Mouse (Mus musculus): ENCODE measurements around the gene Hoxa5. TPM values are rescaled to one million over a fixed set of nuclear protein-coding genes. Genes with fewer than 3 reads are reported as not detected.

The Hoxa5 gene
- polyA plus RNA-seq, 1 experiment from 2014 or later, result not detected

DNA sequence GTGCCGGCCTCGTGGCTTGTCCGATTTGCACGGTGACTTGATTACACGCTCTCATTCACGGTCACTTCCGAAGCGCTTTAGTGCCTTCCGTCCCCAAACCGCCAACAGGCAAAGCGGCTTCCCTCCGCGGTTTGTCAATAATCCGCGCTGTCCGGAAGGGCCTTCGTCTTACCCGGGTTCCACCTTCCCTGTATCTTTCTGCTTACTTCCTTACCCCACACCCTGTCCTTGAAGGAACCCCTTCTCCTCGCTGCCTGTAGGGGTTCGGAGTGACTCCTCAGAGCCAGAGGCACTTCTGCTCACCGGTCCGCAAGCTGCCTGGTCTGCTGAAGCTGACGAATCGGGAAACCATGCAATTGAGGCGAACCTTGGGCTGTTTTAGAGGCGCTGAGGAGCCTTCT lies 42.0 kb upstream of the Hoxa5 start:
- Histone ChIP-seq H3K27ac (replicated peaks) (no peak overlapping the region), H3K4me3 (no peak overlapping the region), H3K4me1 (peaks cover 15% of the 10 kb centered on the region), H3K36me3 (replicated peaks) (no peaks in the 10 kb centered on the region), H3K9me3 (no peaks in the 10 kb centered on the region), H3K27me3 (replicated peaks; ENCODE audit: low read depth, poor library complexity, severe bottlenecking) (peaks cover 100% of the 10 kb centered on the region)
- under 1% methylated on average over 26 of the region's 26 CpGs for WGBS
- no peak for DNase-seq (ENCODE audit: low spot score)

DNA sequence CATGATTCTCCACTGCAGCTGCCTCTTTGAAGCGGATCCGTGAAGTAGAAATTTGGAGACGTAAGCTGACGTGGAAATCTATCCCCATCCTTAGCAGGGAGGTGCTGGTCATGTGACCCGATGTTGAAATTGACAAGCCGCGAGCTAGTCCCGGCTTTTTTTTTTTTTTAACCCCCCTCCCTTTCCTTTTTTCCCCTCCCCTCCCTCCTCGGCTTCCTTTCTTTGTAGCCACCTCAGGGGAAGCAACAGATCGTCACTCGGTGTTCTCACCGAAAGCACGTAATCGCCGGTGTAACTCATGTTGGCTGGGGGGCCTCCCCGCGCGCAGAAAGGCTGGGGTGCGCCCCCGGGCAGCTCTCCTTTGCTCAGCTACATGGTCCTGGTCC lies 41.4 kb upstream of the Hoxa5 start, which contains the start of gene Hoxa11:
TSS of gene Hoxa11 (minus strand) at position 54 of the 386 bp plus-strand sequence.
- Histone ChIP-seq H3K27me3 (replicated peaks; ENCODE audit: low read depth, poor library complexity, severe bottlenecking) (peaks cover 100% of the 10 kb centered on the region), H3K4me3 (no peak within 1 kb of the TSS), H3K27ac (replicated peaks) (no peak within 1 kb of the TSS), H3K36me3 (replicated peaks) (no peaks in the 10 kb centered on the region), H3K4me1 (peaks cover 15% of the 10 kb centered on the region), H3K9me3 (no peaks in the 10 kb centered on the region)
- under 1% methylated on average over 20 of the region's 20 CpGs for WGBS
- no peak for DNase-seq (ENCODE audit: low spot score)

- under 1% methylated on average over 71 of the region's 71 CpGs for WGBS
- H3K36me3 ChIP-seq (replicated peaks), result no peaks in the 10 kb centered on the region
- DNase-seq (ENCODE audit: low spot score), result no peak
- H3K4me1 ChIP-seq, result peaks cover 15% of the 10 kb centered on the region
- H3K27me3 ChIP-seq (replicated peaks; ENCODE audit: low read depth, poor library complexity, severe bottlenecking), result peaks cover 100% of the 10 kb centered on the region
- no peak overlapping the region for H3K4me3 ChIP-seq
- H3K9me3 ChIP-seq, result no peaks in the 10 kb centered on the region
- H3K27ac ChIP-seq (replicated peaks), result no peak overlapping the region
Observed at GRCm38 (mm10) chr6:52245040-52245756, 40.8 kb upstream of the Hoxa5 start.

GRCm38 (mm10) chr6:52244471-52245039 lies 40.2 kb upstream of the Hoxa5 start:
- no peaks in the 10 kb centered on the region for H3K9me3 ChIP-seq
- peaks cover 100% of the 10 kb centered on the region for H3K27me3 ChIP-seq (replicated peaks; ENCODE audit: low read depth, poor library complexity, severe bottlenecking)
- no peaks in the 10 kb centered on the region for H3K36me3 ChIP-seq (replicated peaks)
- H3K4me1 ChIP-seq, result peaks cover 15% of the 10 kb centered on the region
- H3K4me3 ChIP-seq, result no peak overlapping the region
- WGBS, result 1% methylated on average over 23 of the region's 23 CpGs
- no peak for DNase-seq (ENCODE audit: low spot score)
- no peak overlapping the region for H3K27ac ChIP-seq (replicated peaks)

DNA sequence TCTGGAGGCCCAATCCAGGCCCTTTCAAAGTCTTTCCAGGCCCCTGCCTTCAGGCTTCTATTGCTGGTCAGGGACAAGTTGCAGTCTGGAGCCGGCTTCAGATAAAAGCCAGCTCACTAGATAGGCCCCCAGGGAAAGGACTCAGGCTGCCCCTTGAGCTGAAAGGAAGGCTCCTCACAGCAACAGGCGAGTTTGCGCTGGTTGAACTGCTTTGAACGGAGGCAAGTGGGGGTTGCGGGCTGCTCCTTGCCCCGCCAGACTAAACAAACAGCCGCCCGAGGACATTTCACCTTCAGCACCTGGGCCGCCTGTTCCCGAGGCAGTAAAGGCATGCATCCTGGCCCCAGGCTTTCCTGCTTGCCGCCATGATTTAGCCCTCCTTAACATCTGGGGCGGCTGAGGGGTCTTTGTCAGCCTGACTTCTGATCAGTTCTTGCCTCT lies 39.3 kb upstream of the Hoxa5 start:
- Histone ChIP-seq H3K27me3 (replicated peaks; ENCODE audit: low read depth, poor library complexity, severe bottlenecking) (peaks cover 100% of the 10 kb centered on the region), H3K9me3 (no peaks in the 10 kb centered on the region), H3K36me3 (replicated peaks) (no peaks in the 10 kb centered on the region), H3K4me3 (no peak overlapping the region), H3K27ac (replicated peaks) (no peak overlapping the region), H3K4me1 (peaks cover 15% of the 10 kb centered on the region)
- 0% methylated on average over 12 of the region's 12 CpGs for WGBS
- DNase-seq (ENCODE audit: low spot score), result peak; percentile 54

- peaks cover 100% of the 10 kb centered on the region for H3K27me3 ChIP-seq (replicated peaks; ENCODE audit: low read depth, poor library complexity, severe bottlenecking)
- H3K27ac ChIP-seq (replicated peaks), result no peak overlapping the region
- peaks cover 15% of the 10 kb centered on the region for H3K4me1 ChIP-seq
- H3K36me3 ChIP-seq (replicated peaks), result no peaks in the 10 kb centered on the region
- H3K9me3 ChIP-seq, result no peaks in the 10 kb centered on the region
- DNase-seq (ENCODE audit: low spot score), result peak; percentile 27
- 3% methylated on average over 4 of the region's 4 CpGs for WGBS
- no peak overlapping the region for H3K4me3 ChIP-seq
Observed at GRCm38 (mm10) chr6:52242801-52243332, 38.5 kb upstream of the Hoxa5 start.

GRCm38 (mm10) chr6:52241001-52241621 lies 36.7 kb upstream of the Hoxa5 start:
- Histone ChIP-seq H3K27ac (replicated peaks) (no peak overlapping the region), H3K27me3 (replicated peaks; ENCODE audit: low read depth, poor library complexity, severe bottlenecking) (peaks cover 100% of the 10 kb centered on the region), H3K4me3 (no peak overlapping the region), H3K4me1 (peaks cover 11% of the 10 kb centered on the region; the same call in 1 of the 2 replicates), H3K9me3 (no peaks in the 10 kb centered on the region), H3K36me3 (replicated peaks) (no peaks in the 10 kb centered on the region)
- DNase-seq (ENCODE audit: low spot score), result peak; percentile 34
- WGBS, result 4% methylated on average over 9 of the region's 9 CpGs

DNA sequence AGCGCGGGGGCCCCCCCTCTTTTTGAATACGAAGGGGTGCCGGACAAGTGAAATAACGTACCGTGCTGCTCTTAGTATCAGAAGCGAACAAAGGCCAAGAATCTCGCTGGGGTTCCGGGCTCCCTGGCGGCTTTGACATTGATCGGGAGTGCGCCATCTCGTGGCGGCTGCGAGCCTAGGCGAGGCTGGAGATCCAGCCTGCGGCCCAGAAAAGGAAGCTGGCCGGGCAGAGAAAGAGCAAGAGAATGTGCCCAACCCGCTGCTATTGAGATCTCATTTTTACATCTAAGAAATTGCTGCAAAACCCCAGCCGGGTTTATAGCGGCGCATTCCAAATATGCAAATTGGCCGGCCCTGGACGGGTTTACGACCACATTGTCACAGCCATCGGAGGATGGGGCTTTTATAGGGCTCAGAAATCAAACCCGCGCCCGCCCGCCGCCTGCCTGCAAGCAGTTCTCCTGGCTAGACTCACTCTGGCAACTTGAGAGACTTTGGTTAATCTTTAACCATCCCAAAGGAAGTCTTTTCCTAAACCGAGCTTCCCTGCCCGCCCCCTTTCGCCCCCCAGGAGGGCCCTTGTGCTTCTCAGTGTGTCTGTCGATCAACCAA lies 36.1 kb upstream of the Hoxa5 start, which contains the start of gene Hoxa10:
TSS of gene Hoxa10 (minus strand) at position 466 of the 612 bp plus-strand sequence.
- DNase-seq (ENCODE audit: low spot score), result peak; percentile 90
- peak within 1 kb of the TSS; percentile 27; the same call in 1 of the 2 replicates for H3K4me3 ChIP-seq
- peaks cover 11% of the 10 kb centered on the region; the same call in 1 of the 2 replicates for H3K4me1 ChIP-seq
- no peaks in the 10 kb centered on the region for H3K9me3 ChIP-seq
- peaks cover 100% of the 10 kb centered on the region for H3K27me3 ChIP-seq (replicated peaks; ENCODE audit: low read depth, poor library complexity, severe bottlenecking)
- WGBS, result under 1% methylated on average over 35 of the region's 35 CpGs
- H3K27ac ChIP-seq (replicated peaks), result no peak within 1 kb of the TSS
- no peaks in the 10 kb centered on the region for H3K36me3 ChIP-seq (replicated peaks)

GRCm38 (mm10) chr6:52239625-52240388 lies 35.4 kb upstream of the Hoxa5 start:
- 2% methylated on average over 30 of the region's 30 CpGs for WGBS
- Histone ChIP-seq H3K4me3 (peak overlapping the region; percentile 27; the same call in 1 of the 2 replicates), H3K9me3 (no peaks in the 10 kb centered on the region), H3K4me1 (peaks cover 5% of the 10 kb centered on the region; the same call in 1 of the 2 replicates), H3K36me3 (replicated peaks) (no peaks in the 10 kb centered on the region), H3K27me3 (replicated peaks; ENCODE audit: low read depth, poor library complexity, severe bottlenecking) (peaks cover 100% of the 10 kb centered on the region), H3K27ac (replicated peaks) (no peak overlapping the region)
- DNase-seq (ENCODE audit: low spot score), result no peak

DNA sequence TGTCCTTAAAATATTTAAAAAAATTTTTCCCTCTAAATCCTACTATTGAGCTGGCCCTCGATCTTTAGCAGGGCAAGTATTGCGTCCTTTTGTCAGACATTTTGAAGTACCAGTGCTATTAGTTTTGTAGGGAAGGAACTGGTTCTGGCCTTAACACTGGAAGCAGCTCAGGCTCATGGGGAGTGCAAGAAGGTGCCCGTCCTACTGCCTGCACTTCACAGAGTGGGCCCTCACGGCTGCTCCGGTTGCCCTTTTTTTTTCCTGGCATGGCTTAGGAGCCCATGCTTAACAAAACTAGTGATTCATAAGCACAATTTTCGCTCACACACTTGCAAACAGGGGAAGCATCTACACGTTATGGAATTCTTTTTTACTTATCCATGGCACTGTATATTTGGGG lies 34.6 kb upstream of the Hoxa5 start:
- Histone ChIP-seq H3K27me3 (replicated peaks; ENCODE audit: low read depth, poor library complexity, severe bottlenecking) (peaks cover 100% of the 10 kb centered on the region), H3K4me3 (no peak overlapping the region)

GRCm38 (mm10) chr6:52238155-52238545 lies 33.8 kb upstream of the Hoxa5 start:
- 1% methylated on average over 7 of the region's 7 CpGs for WGBS
- no peak overlapping the region for H3K4me3 ChIP-seq
- DNase-seq (ENCODE audit: low spot score), result peak; percentile 36
- peaks cover 6% of the 10 kb centered on the region; the same call in 1 of the 2 replicates for H3K4me1 ChIP-seq
- H3K9me3 ChIP-seq, result no peaks in the 10 kb centered on the region
- H3K36me3 ChIP-seq (replicated peaks), result no peaks in the 10 kb centered on the region
- peaks cover 100% of the 10 kb centered on the region for H3K27me3 ChIP-seq (replicated peaks; ENCODE audit: low read depth, poor library complexity, severe bottlenecking)
- H3K27ac ChIP-seq (replicated peaks), result no peak overlapping the region

More for the DNA sequence above, 34.6 kb upstream of the Hoxa5 start:
- 1% methylated on average over 7 of the region's 7 CpGs for WGBS
- DNase-seq (ENCODE audit: low spot score), result peak; percentile 54
- Histone ChIP-seq H3K9me3 (no peaks in the 10 kb centered on the region), H3K4me1 (peaks cover 11% of the 10 kb centered on the region; the same call in 1 of the 2 replicates), H3K27ac (replicated peaks) (no peak overlapping the region), H3K36me3 (replicated peaks) (no peaks in the 10 kb centered on the region)

Measured in embryonic facial prominence, embryonic 10.5 days (tissue).